Mouse (Mus musculus) ovary, postnatal 14 days (tissue): Measurements from ENCODE around the gene Rtp3.

Source experiments
- DNase-seq: peaks from one replicate; pipeline ENCODE4 v3.0.0; 2022; ENCODE audit warnings: low spot score

Rtp3 gene

GRCm38 (mm10) chr9:110990204-110990603 lies at the start of gene Rtp3:
Rtp3 (minus strand) TSS chr9:110990583.
- no peak for DNase-seq

- DNase-seq, result no peak
Observed at GRCm38 (mm10) chr9:111039966-111040365, 49.6 kb upstream of the Rtp3 start.

- no peak for DNase-seq
Observed at GRCm38 (mm10) chr9:111033717-111034116, 43.3 kb upstream of the Rtp3 start.

- DNase-seq, result no peak
Observed at GRCm38 (mm10) chr9:111026791-111027190, 36.4 kb upstream of the Rtp3 start.

GRCm38 (mm10) chr9:111019022-111019421 lies 28.6 kb upstream of the Rtp3 start, which contains the start of gene Ltf:
Ltf (plus strand) TSS chr9:111019271.
- no peak for DNase-seq

GRCm38 (mm10) chr9:111015658-111016057 lies 25.3 kb upstream of the Rtp3 start:
- no peak for DNase-seq

GRCm38 (mm10) chr9:111012041-111012440 lies 21.7 kb upstream of the Rtp3 start:
- DNase-seq, result no peak

- DNase-seq, result no peak
Observed at GRCm38 (mm10) chr9:111011550-111011949, 21.2 kb upstream of the Rtp3 start.

- no peak for DNase-seq
Observed at GRCm38 (mm10) chr9:111009763-111010162, 19.4 kb upstream of the Rtp3 start.

- no peak for DNase-seq
Observed at GRCm38 (mm10) chr9:111006544-111006943, 16.2 kb upstream of the Rtp3 start.

GRCm38 (mm10) chr9:111003279-111003678 lies 12.9 kb upstream of the Rtp3 start:
- no peak for DNase-seq

GRCm38 (mm10) chr9:111001621-111002020 lies 11.2 kb upstream of the Rtp3 start:
- DNase-seq, result no peak

- no peak for DNase-seq
Observed at GRCm38 (mm10) chr9:110999856-111000255, 9.5 kb upstream of the Rtp3 start.

GRCm38 (mm10) chr9:110999056-110999455 lies 8.7 kb upstream of the Rtp3 start:
- no peak for DNase-seq

- DNase-seq, result peak; percentile 74
Observed at GRCm38 (mm10) chr9:110997245-110997644, 6.9 kb upstream of the Rtp3 start.

- peak; percentile 44 for DNase-seq
Observed at GRCm38 (mm10) chr9:110994716-110995172, 4.4 kb upstream of the Rtp3 start.

GRCm38 (mm10) chr9:110993281-110993709 lies 2.9 kb upstream of the Rtp3 start:
- no peak for DNase-seq

- no peak for DNase-seq
Observed at GRCm38 (mm10) chr9:110989543-110989942, 840 bp downstream of the Rtp3 start.

- DNase-seq, result no peak
Observed at GRCm38 (mm10) chr9:110989141-110989540, 1.2 kb downstream of the Rtp3 start.

GRCm38 (mm10) chr9:110988078-110988477 lies 2.3 kb downstream of the Rtp3 start:
- no peak for DNase-seq

GRCm38 (mm10) chr9:110987331-110987730 lies 3.1 kb downstream of the Rtp3 start:
- DNase-seq, result no peak

- DNase-seq, result no peak
Observed at GRCm38 (mm10) chr9:110985951-110986350, 4.4 kb downstream of the Rtp3 start.

- no peak for DNase-seq
Observed at GRCm38 (mm10) chr9:110985541-110985940, 4.8 kb downstream of the Rtp3 start.

GRCm38 (mm10) chr9:110984096-110984495 lies 6.3 kb downstream of the Rtp3 start:
- no peak for DNase-seq

- DNase-seq, result no peak
Observed at GRCm38 (mm10) chr9:110982351-110982750, 8.0 kb downstream of the Rtp3 start.
